Mouse (Mus musculus) layer of hippocampus, adult 8-10 months (tissue): ENCODE results near the gene Ercc6l2. TPM values are rescaled to one million over a fixed set of nuclear protein-coding genes. Genes with fewer than 3 reads are reported as not detected.
"Not testable (repeated sequence)": the region's sequence is repeated elsewhere in the genome, so short reads cannot be mapped to it uniquely, and the experiment has no call there.

ENCODE experiments used
- DNase-seq, 2 experiments: peaks; one replicate each; pipeline ENCODE4 v3.0.0; 2022; ENCODE audit warnings: low spot score in 2 of 2
- total RNA-seq, 4 experiments: library from RNA; stranded (reverse); gene quantifications; 2 replicates each; pipeline ENCODE4 v1.2.4; 2022

Gene Ercc6l2
- total RNA-seq, 4 experiments from 2014 or later = 18.8 to 22.9 (median 20.8) TPM

- DNase-seq = no peak
Observed at GRCm38 (mm10) chr13:63879105-63879863, 64.2 kb downstream of the Ercc6l2 start.

- DNase-seq = no peak
Observed at GRCm38 (mm10) chr13:63879864-63880141, 64.8 kb downstream of the Ercc6l2 start.

- DNase-seq = no peak
Observed at GRCm38 (mm10) chr13:63885532-63885949, 70.5 kb downstream of the Ercc6l2 start.

GRCm38 (mm10) chr13:63886429-63887052 is 71.5 kb downstream of the Ercc6l2 start:
- DNase-seq = no peak

GRCm38 (mm10) chr13:63900679-63901302 is 85.8 kb downstream of the Ercc6l2 start:
- no peak for DNase-seq

- peak; percentile 69 to 75 for DNase-seq
Observed at GRCm38 (mm10) chr13:63901303-63901713, 86.3 kb downstream of the Ercc6l2 start.

- peak in 1 of 2 experiments; percentile 19 for DNase-seq
Observed at GRCm38 (mm10) chr13:63901714-63902597, 86.9 kb downstream of the Ercc6l2 start.

GRCm38 (mm10) chr13:63906516-63906915 is 91.5 kb downstream of the Ercc6l2 start:
- DNase-seq = no peak

GRCm38 (mm10) chr13:63907437-63907836 is 92.4 kb downstream of the Ercc6l2 start:
- DNase-seq = no peak

- no peak for DNase-seq
Observed at GRCm38 (mm10) chr13:63910141-63910804, 95.2 kb downstream of the Ercc6l2 start.

GRCm38 (mm10) chr13:63911617-63912016 is 96.6 kb downstream of the Ercc6l2 start:
- DNase-seq = no peak

- no peak for DNase-seq
Observed at GRCm38 (mm10) chr13:63913136-63913535, 98.1 kb downstream of the Ercc6l2 start.

GRCm38 (mm10) chr13:63915176-63915575 is 100.1 kb downstream of the Ercc6l2 start:
- DNase-seq = no peak

GRCm38 (mm10) chr13:63915684-63916083 is 100.6 kb downstream of the Ercc6l2 start:
- no peak for DNase-seq

GRCm38 (mm10) chr13:63916568-63916967 is 101.5 kb downstream of the Ercc6l2 start:
- DNase-seq = no peak

- DNase-seq = peak; percentile 67 to 69
Observed at GRCm38 (mm10) chr13:63917198-63917767, 102.2 kb downstream of the Ercc6l2 start.

- peak; percentile 43 to 46 for DNase-seq
Observed at GRCm38 (mm10) chr13:63917776-63918621, 103.0 kb downstream of the Ercc6l2 start.

- peak; percentile 80 to 91 for DNase-seq
Observed at GRCm38 (mm10) chr13:63918733-63919422, 103.8 kb downstream of the Ercc6l2 start.

- DNase-seq = not testable (repeated sequence)
Observed at GRCm38 (mm10) chr13:63924036-63924435, 109.0 kb downstream of the Ercc6l2 start.
